In the genomic region with DNA sequence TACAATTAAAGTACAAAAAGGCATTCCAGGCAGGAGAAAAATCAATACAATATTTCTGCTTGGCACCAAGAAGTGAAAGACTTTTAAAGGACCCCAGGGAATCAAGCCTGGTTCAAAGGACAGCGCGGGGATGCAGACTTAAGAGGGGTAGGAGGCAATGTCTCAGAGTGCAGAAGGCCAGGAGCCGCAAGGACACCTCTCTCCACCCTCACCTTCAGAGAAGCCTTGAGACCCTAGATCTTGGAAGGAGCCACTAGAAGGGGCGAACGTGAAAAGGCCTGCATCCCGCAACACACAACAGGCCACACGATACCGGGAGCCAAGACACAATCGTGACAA, we compare ENCODE assay signal across 8 mouse cellular contexts. TPM values are rescaled to one million over a fixed set of nuclear protein-coding genes. Genes with fewer than 3 reads are reported as not detected.
A peak's percentile ranks its signal among the peaks of the same experiment; 100 is the strongest.
DNase-seq lines count a peak whose midpoint lies in the region; ATAC-seq and TF ChIP-seq lines count a peak whose summit lies in the region.

No protein-coding gene starts in this region.

- H3K9ac ChIP-seq in heart, embryonic 13.5 days: peak overlapping the region; percentile 86
- peak overlapping the region; percentile 87 for H3K9ac ChIP-seq in forebrain, embryonic 15.5 days (replicated peaks)
- 0 out of 2 replicates have a peak overlapping the region, but pooled peaks have one; percentile 20 for H3K9ac ChIP-seq in liver, embryonic 16.5 days (ENCODE audit: low read depth, low read length)

- peak overlapping the region; percentile 84 for H3K4me2 ChIP-seq in heart, embryonic 13.5 days
- peak overlapping the region; percentile 74 for H3K4me2 ChIP-seq in forebrain, embryonic 15.5 days (replicated peaks)
- H3K4me2 ChIP-seq in liver, embryonic 16.5 days (ENCODE audit: low read depth, low read length): peak overlapping the region; percentile 78

- 5% methylated on average over 9 of the region's 9 CpGs for WGBS in heart, embryonic 13.5 days
- 3% methylated on average over 9 of the region's 9 CpGs for WGBS in forebrain, embryonic 15.5 days
- WGBS in liver, embryonic 16.5 days (ENCODE audit: insufficient replicate concordance): 15% methylated on average over 9 of the region's 9 CpGs

- no peaks in the 10 kb centered on the region for H3K36me3 ChIP-seq in heart, embryonic 13.5 days
- H3K36me3 ChIP-seq in E14TG2a.4 (ENCODE audit: insufficient read depth, low read length): no peaks in the 10 kb centered on the region
- no peaks in the 10 kb centered on the region for H3K36me3 ChIP-seq in forebrain, embryonic 15.5 days
- no peaks in the 10 kb centered on the region for H3K36me3 ChIP-seq in liver, embryonic 16.5 days (ENCODE audit: control insufficient read depth, insufficient read depth)

- ATAC-seq in heart, embryonic 13.5 days (ENCODE audit: extremely low read depth, insufficient number of reproducible peaks, low FRiP score, low TSS enrichment): no peak
- ATAC-seq in forebrain, embryonic 15.5 days (replicated peaks): no peak
- ATAC-seq in liver, embryonic 16.5 days (ENCODE audit: low read depth): no peak

- no peak for TF ChIP-seq CTCF in E14TG2a.4 (conservative IDR thresholded peaks at IDR 0.05; ENCODE audit: low read length)

- H3K9me3 ChIP-seq in heart, embryonic 13.5 days: no peaks in the 10 kb centered on the region
- no peaks in the 10 kb centered on the region for H3K9me3 ChIP-seq in E14TG2a.4 (ENCODE audit: low read length)
- H3K9me3 ChIP-seq in forebrain, embryonic 15.5 days: no peaks in the 10 kb centered on the region
- no peaks in the 10 kb centered on the region for H3K9me3 ChIP-seq in liver, embryonic 16.5 days (replicated peaks; ENCODE audit: control insufficient read depth, low read length)

- no peaks in the 10 kb centered on the region for H3K27me3 ChIP-seq in heart, embryonic 13.5 days (replicated peaks)
- H3K27me3 ChIP-seq in E14TG2a.4 (ENCODE audit: insufficient read depth, low read length): no peaks in the 10 kb centered on the region
- H3K27me3 ChIP-seq in forebrain, embryonic 15.5 days: no peaks in the 10 kb centered on the region
- peaks cover 17% of the 10 kb centered on the region for H3K27me3 ChIP-seq in liver, embryonic 16.5 days (ENCODE audit: control insufficient read depth, insufficient read depth, low read depth, low read length)

- H3K4me3 ChIP-seq in heart, embryonic 13.5 days: peak overlapping the region; percentile 74
- peak overlapping the region; percentile 86 for H3K4me3 ChIP-seq in E14TG2a.4 (replicated peaks; ENCODE audit: low read length)
- H3K4me3 ChIP-seq in forebrain, embryonic 15.5 days: peak overlapping the region; percentile 78
- peak overlapping the region; percentile 56 for H3K4me3 ChIP-seq in liver, embryonic 16.5 days (ENCODE audit: low read depth, low read length)

- H3K27ac ChIP-seq in heart, embryonic 13.5 days (replicated peaks): peak overlapping the region; percentile 69
- H3K27ac ChIP-seq in forebrain, embryonic 15.5 days (replicated peaks): peak overlapping the region; percentile 92
- H3K27ac ChIP-seq in liver, embryonic 16.5 days (ENCODE audit: low read length): no peak overlapping the region

- peaks cover 11% of the 10 kb centered on the region for H3K4me1 ChIP-seq in heart, embryonic 13.5 days
- peaks cover 47% of the 10 kb centered on the region for H3K4me1 ChIP-seq in E14TG2a.4 (replicated peaks; ENCODE audit: low read depth, low read length)
- peaks cover 13% of the 10 kb centered on the region; the same call in 1 of the 2 replicates for H3K4me1 ChIP-seq in forebrain, embryonic 15.5 days
- no peaks in the 10 kb centered on the region; the same call in 1 of the 2 replicates for H3K4me1 ChIP-seq in liver, embryonic 16.5 days (ENCODE audit: control insufficient read depth, low read depth, low read length)

- no peak for DNase-seq in heart, adult 9 months (ENCODE audit: low spot score in 2 of 2)
- DNase-seq in right cerebral cortex, postnatal 25 days: no peak
- no peak for DNase-seq in gastrocnemius, postnatal 4 days (ENCODE audit: low spot score in 2 of 2)
- no peak for DNase-seq in cerebellum, adult 11-12 months

RNA-seq across cellular contexts. Expression of a gene that starts 0.6 kb away (rescaled TPM):
- 2.6 and 2.9 TPM in 2 replicates for polyA plus RNA-seq in heart, embryonic 13.5 days (2015; fragmentation: Nextera tagmentation; extraction: Ambion mirVana)
- polyA plus RNA-seq in forebrain, embryonic 15.5 days (2015; fragmentation: Nextera tagmentation; extraction: Ambion mirVana): 14.6 and 15.8 TPM in 2 replicates
- polyA plus RNA-seq in liver, embryonic 16.5 days (2015; fragmentation: Nextera tagmentation; extraction: Ambion mirVana): 0.11 TPM in 1 of 2 replicates, not detected in the other
- under 1 TPM; 0.42 to 0.60 TPM for total RNA-seq in gastrocnemius, postnatal 4 days (2021)

Comparison
In these comparisons a context has a peak if more than half of its experiments do, and no peak if none do; other contexts are left out.
1. H3K9ac ChIP-seq: peak in every context shown above with its lines; median percentile 87 in forebrain, embryonic 15.5 days; 86 in heart, embryonic 13.5 days; 20 in liver, embryonic 16.5 days.